9 mouse cellular contexts compared by ENCODE assay signal in genomic region chr6:31560138-31560959, GRCm38 (mm10). TPM values are rescaled to one million over a fixed set of nuclear protein-coding genes. Genes with fewer than 3 reads are reported as not detected.
A peak's percentile ranks its signal among the peaks of the same experiment; 100 is the strongest.
DNase-seq lines count a peak whose midpoint lies in the region; ATAC-seq and TF ChIP-seq lines count a peak whose summit lies in the region.
"Had no signal": no experiment of that assay in that cellular context is flagged by ENCODE, and none has a peak within 500 bp of the region (broad histone marks: within the 10 kb centered on the region; RNA-seq: fewer than 3 reads in every experiment).

No protein-coding gene starts in this region.

- no peak overlapping the region for H3K9ac ChIP-seq in heart, postnatal 0 days (replicated peaks; ENCODE audit: low read depth, low read length)
- H3K9ac ChIP-seq in stomach, embryonic 14.5 days (replicated peaks; ENCODE audit: low read depth, low read length) = no peak overlapping the region
- H3K9ac ChIP-seq in stomach, postnatal 0 days (ENCODE audit: low read length) = no peak overlapping the region
- no peak overlapping the region for H3K9ac ChIP-seq in intestine, embryonic 15.5 days
- H3K9ac ChIP-seq: embryonic facial prominence, embryonic 12.5 days had no signal

- no peak for DNase-seq in heart, postnatal 0 days (ENCODE audit: low spot score)
- DNase-seq in heart, postnatal 4 days = no peak
- no peak for DNase-seq in stomach, postnatal 0 days (ENCODE audit: low spot score)
- no peak for DNase-seq in thymus, adult 18-20 months
- no peak for DNase-seq in frontal cortex, postnatal 36 days (ENCODE audit: low spot score in 2 of 2)
- DNase-seq in gastrocnemius, postnatal 10 days = no peak

- TF ChIP-seq EP300 in heart, postnatal 0 days (IDR thresholded peaks at IDR 0.05; ENCODE audit: low read depth) = no peak
- no peak for TF ChIP-seq EP300 in stomach, postnatal 0 days (optimal IDR thresholded peaks at IDR 0.05)

- no peak for TF ChIP-seq CTCF in heart, postnatal 0 days (IDR thresholded peaks at IDR 0.05; ENCODE audit: low read depth)
- no peak for TF ChIP-seq CTCF in stomach, postnatal 0 days (IDR thresholded peaks at IDR 0.05; ENCODE audit: low read depth)

- no peak for ATAC-seq in heart, postnatal 0 days (ENCODE audit: insufficient read depth, low read depth)
- no peak for ATAC-seq in stomach, embryonic 14.5 days (ENCODE audit: insufficient number of reproducible peaks, insufficient read depth, low FRiP score, low read depth)
- ATAC-seq in stomach, postnatal 0 days (ENCODE audit: low FRiP score, low TSS enrichment) = no peak; the same call in 1 of the 2 replicates
- peak; percentile 85 for ATAC-seq in intestine, embryonic 15.5 days

- 0 out of 2 replicates have a peak overlapping the region, but pooled peaks have one; percentile 11 for H3K4me3 ChIP-seq in heart, postnatal 0 days (ENCODE audit: low read depth, low read length)
- H3K4me3 ChIP-seq in stomach, embryonic 14.5 days (ENCODE audit: low read depth, low read length) = no peak overlapping the region
- H3K4me3 ChIP-seq in stomach, postnatal 0 days (ENCODE audit: low read depth, low read length) = no peak overlapping the region
- H3K4me3 ChIP-seq in intestine, embryonic 15.5 days (replicated peaks) = no peak overlapping the region
- H3K4me3 ChIP-seq: embryonic facial prominence, embryonic 12.5 days had no signal

- H3K27ac ChIP-seq in heart, postnatal 0 days (ENCODE audit: low read depth) = no peak overlapping the region
- H3K27ac ChIP-seq in stomach, embryonic 14.5 days (ENCODE audit: low read length) = no peak overlapping the region
- H3K27ac ChIP-seq in stomach, postnatal 0 days (replicated peaks) = no peak overlapping the region
- peak overlapping the region; percentile 32 for H3K27ac ChIP-seq in intestine, embryonic 15.5 days
- H3K27ac ChIP-seq: embryonic facial prominence, embryonic 12.5 days had no signal

- H3K4me2 ChIP-seq in heart, postnatal 0 days (ENCODE audit: low read depth, low read length) = peak overlapping the region; percentile 94
- 0 out of 2 replicates have a peak overlapping the region, but pooled peaks have one; percentile 10 for H3K4me2 ChIP-seq in stomach, embryonic 14.5 days (replicated peaks; ENCODE audit: low read depth, low read length)
- H3K4me2 ChIP-seq in stomach, postnatal 0 days (replicated peaks; ENCODE audit: low read depth) = no peak overlapping the region
- H3K4me2 ChIP-seq in intestine, embryonic 15.5 days (replicated peaks) = peak overlapping the region; percentile 90
- H3K4me2 ChIP-seq: embryonic facial prominence, embryonic 12.5 days had no signal

- H3K4me1 ChIP-seq in heart, postnatal 0 days (ENCODE audit: control insufficient read depth, insufficient read depth) = no peaks in the 10 kb centered on the region; the same call in 1 of the 2 replicates
- H3K4me1 ChIP-seq in stomach, embryonic 14.5 days (ENCODE audit: control insufficient read depth, insufficient read depth, low read length) = peaks cover 8% of the 10 kb centered on the region
- peaks cover 2% of the 10 kb centered on the region; the same call in 1 of the 2 replicates for H3K4me1 ChIP-seq in stomach, postnatal 0 days (replicated peaks; ENCODE audit: control insufficient read depth, insufficient read depth)
- peaks cover 9% of the 10 kb centered on the region for H3K4me1 ChIP-seq in intestine, embryonic 15.5 days (replicated peaks)

- no peaks in the 10 kb centered on the region for H3K36me3 ChIP-seq in heart, postnatal 0 days (replicated peaks; ENCODE audit: control insufficient read depth, insufficient read depth, low read length)
- H3K36me3 ChIP-seq in stomach, embryonic 14.5 days (ENCODE audit: control insufficient read depth, insufficient read depth, low read length) = no peaks in the 10 kb centered on the region
- H3K36me3 ChIP-seq in stomach, postnatal 0 days (ENCODE audit: control insufficient read depth, insufficient read depth, low read length) = no peaks in the 10 kb centered on the region
- no peaks in the 10 kb centered on the region for H3K36me3 ChIP-seq in intestine, embryonic 15.5 days
- H3K36me3 ChIP-seq: embryonic facial prominence, embryonic 12.5 days had no signal

- 38% methylated on average over 13 of the region's 13 CpGs for WGBS in heart, postnatal 0 days
- 23% methylated on average over 13 of the region's 13 CpGs for WGBS in stomach, embryonic 14.5 days
- 33% methylated on average over 13 of the region's 13 CpGs for WGBS in stomach, postnatal 0 days
- 24% methylated on average over 13 of the region's 13 CpGs for WGBS in intestine, embryonic 15.5 days

- H3K9me3 ChIP-seq in heart, postnatal 0 days (replicated peaks; ENCODE audit: control insufficient read depth, low read length) = no peaks in the 10 kb centered on the region
- H3K9me3 ChIP-seq in stomach, embryonic 14.5 days (ENCODE audit: control insufficient read depth, low read depth, low read length) = no peaks in the 10 kb centered on the region
- no peaks in the 10 kb centered on the region for H3K9me3 ChIP-seq in stomach, postnatal 0 days (ENCODE audit: control insufficient read depth, low read length)
- H3K9me3 ChIP-seq in intestine, embryonic 15.5 days = no peaks in the 10 kb centered on the region
- H3K9me3 ChIP-seq: embryonic facial prominence, embryonic 12.5 days had no signal

- peaks cover 8% of the 10 kb centered on the region for H3K27me3 ChIP-seq in heart, postnatal 0 days (ENCODE audit: control insufficient read depth, insufficient read depth, low read length)
- H3K27me3 ChIP-seq in stomach, embryonic 14.5 days (ENCODE audit: control insufficient read depth, insufficient read depth, low read length) = peaks cover 7% of the 10 kb centered on the region
- peaks cover 2% of the 10 kb centered on the region; the same call in 1 of the 2 replicates for H3K27me3 ChIP-seq in stomach, postnatal 0 days (ENCODE audit: control insufficient read depth, insufficient read depth, low read length)
- peaks cover 8% of the 10 kb centered on the region for H3K27me3 ChIP-seq in intestine, embryonic 15.5 days (replicated peaks)

RNA-seq across cellular contexts. Expression of gene Podxl, which starts 3.4 kb away (rescaled TPM):
- 44.0 and 83.1 TPM in 2 replicates for total RNA-seq in heart, postnatal 0 days (2014; rRNA removed; ENCODE audit: low replicate concordance)
- 14.9 and 17.6 TPM in 2 replicates for polyA plus RNA-seq in heart, postnatal 0 days (2015; fragmentation: Nextera tagmentation; extraction: Ambion mirVana)
- total RNA-seq in heart, postnatal 4 days (2021) = 10 to 100 TPM; 68.6 to 78.1 TPM
- polyA plus RNA-seq in stomach, embryonic 14.5 days (2014; fragmentation: Nextera tagmentation; extraction: Ambion mirVana) = 20.8 and 23.6 TPM in 2 replicates
- 6.6 and 6.7 TPM in 2 replicates for polyA plus RNA-seq in stomach, postnatal 0 days (2015; fragmentation: Nextera tagmentation; extraction: Ambion mirVana)
- polyA plus RNA-seq in intestine, embryonic 15.5 days (2015; fragmentation: Nextera tagmentation; extraction: Ambion mirVana) = 45.0 and 45.3 TPM in 2 replicates
- total RNA-seq in gastrocnemius, postnatal 10 days (2021) = 10 to 100 TPM; 24.2 to 28.3 TPM
